Mouse (Mus musculus) heart, embryonic 13.5 days (tissue): ENCODE results near the gene Bmp8a. TPM values are rescaled to one million over a fixed set of nuclear protein-coding genes. Genes with fewer than 3 reads are reported as not detected.
"Not testable (repeated sequence)": the region's sequence is repeated elsewhere in the genome, so short reads cannot be mapped to it uniquely, and the experiment has no call there.

ENCODE experiments used
- ATAC-seq: fragments of 200-750 bp; cut with Nextera tagmentation; 2 replicates; pipeline ENCODE4 v1.8.0; 2017; ENCODE audit warnings: moderate TSS enrichment; ENCODE audit not compliant: insufficient number of reproducible peaks, low FRiP score, low TSS enrichment; ENCODE audit errors: extremely low read depth
- H3K27ac ChIP-seq: fragments of 300-500 bp; sonication (generic); replicated peaks from 2 replicates; pipeline ENCODE4 v1.5.1; 2015; ENCODE audit warnings: moderate library complexity, mild to moderate bottlenecking, inconsistent platforms
- H3K27me3 ChIP-seq: fragments of 300-500 bp; sonication (generic); replicated peaks from 2 replicates; pipeline ENCODE4 v1.6.1; 2015; ENCODE audit warnings: mild to moderate bottlenecking, inconsistent platforms
- H3K36me3 ChIP-seq: fragments of 300-500 bp; sonication (generic); 2 replicates; pipeline ENCODE4 v1.6.1; 2015; ENCODE audit warnings: mild to moderate bottlenecking, inconsistent platforms
- H3K4me1 ChIP-seq: fragments of 300-500 bp; sonication (generic); 2 replicates; pipeline ENCODE4 v1.6.1; 2015; ENCODE audit warnings: inconsistent platforms
- H3K4me2 ChIP-seq: fragments of 300-500 bp; sonication (generic); 2 replicates; pipeline ENCODE4 v1.6.1; 2015; ENCODE audit warnings: inconsistent platforms, mild to moderate bottlenecking, moderate library complexity
- H3K4me3 ChIP-seq: fragments of 300-500 bp; sonication (generic); 2 replicates; pipeline ENCODE4 v1.5.1; 2015; ENCODE audit warnings: moderate library complexity, mild to moderate bottlenecking, inconsistent platforms
- H3K9ac ChIP-seq: fragments of 300-500 bp; sonication (generic); 2 replicates; pipeline ENCODE4 v1.6.1; 2015; ENCODE audit warnings: inconsistent platforms, mild to moderate bottlenecking, moderate library complexity
- H3K9me3 ChIP-seq: fragments of 300-500 bp; sonication (generic); 2 replicates; pipeline ENCODE4 v1.6.1; 2016; ENCODE audit warnings: inconsistent platforms
- WGBS: fragments of 180-500 bp; shearing (Covaris S2); methylation state at CpG from one replicate; pipeline ENCODE4 v1.1.7; 2015; ENCODE audit warnings: mixed read lengths; 5-methylcytosine and 5-hydroxymethylcytosine counted together
- polyA plus RNA-seq: library from polyadenylated mRNA; unstranded; fragments of >200 nt; fragmentation: Nextera tagmentation; extraction: Ambion mirVana; gene quantifications from 2 replicates; pipeline ENCODE4 v1.2.1, GENCODE M21; 2015

Bmp8a gene
- polyA plus RNA-seq, 1 experiment from 2014 or later: 0.13 TPM

GRCm38 (mm10) chr4:123284731-123285624 lies 58.1 kb downstream of the Bmp8a start:
- ATAC-seq: no peak
- Histone ChIP-seq H3K4me1 (peaks cover 47% of the 10 kb centered on the region), H3K27me3 (no peaks in the 10 kb centered on the region), H3K9ac (peak overlapping the region; percentile 88), H3K27ac (peak overlapping the region; percentile 91), H3K4me2 (peak overlapping the region; percentile 96), H3K36me3 (peaks cover 47% of the 10 kb centered on the region), H3K9me3 (no peaks in the 10 kb centered on the region), H3K4me3 (peak overlapping the region; percentile 79)
- WGBS: 45% methylated on average over 6 of the region's 6 CpGs

GRCm38 (mm10) chr4:123283675-123284064 lies 59.4 kb downstream of the Bmp8a start:
- peak overlapping the region; percentile 88 for H3K9ac ChIP-seq
- H3K27ac ChIP-seq: peak overlapping the region; percentile 91
- H3K4me3 ChIP-seq: peak overlapping the region; percentile 79
- peaks cover 34% of the 10 kb centered on the region for H3K36me3 ChIP-seq
- H3K27me3 ChIP-seq, ATAC-seq, H3K9me3 ChIP-seq: not testable (repeated sequence)
- peak overlapping the region; percentile 96 for H3K4me2 ChIP-seq
- peaks cover 46% of the 10 kb centered on the region for H3K4me1 ChIP-seq
- 1% methylated on average over 13 of the region's 15 CpGs for WGBS

- H3K27me3 ChIP-seq: not testable (repeated sequence)
These were observed 60.0 kb downstream of the Bmp8a start for GRCm38 (mm10) chr4:123282915-123283674.

GRCm38 (mm10) chr4:123282500-123282899 lies 60.6 kb downstream of the Bmp8a start:
- WGBS: under 1% methylated on average over 25 of the region's 25 CpGs
- H3K4me1 ChIP-seq: peaks cover 38% of the 10 kb centered on the region
- H3K4me2 ChIP-seq: peak overlapping the region; percentile 96
- H3K9ac ChIP-seq: peak overlapping the region; percentile 88
- H3K9me3 ChIP-seq: no peaks in the 10 kb centered on the region
- peak; percentile 90 for ATAC-seq
- peak overlapping the region; percentile 79 for H3K4me3 ChIP-seq
- peak overlapping the region; percentile 91 for H3K27ac ChIP-seq
- peaks cover 22% of the 10 kb centered on the region for H3K36me3 ChIP-seq
- H3K27me3 ChIP-seq: no peaks in the 10 kb centered on the region

More at GRCm38 (mm10) chr4:123282915-123283674, 60.0 kb downstream of the Bmp8a start:
- H3K9me3 ChIP-seq, ATAC-seq: not testable (repeated sequence)
- Histone ChIP-seq H3K27ac (peak overlapping the region; percentile 91), H3K4me1 (peaks cover 41% of the 10 kb centered on the region), H3K9ac (peak overlapping the region; percentile 88), H3K4me3 (peak overlapping the region; percentile 79), H3K4me2 (peak overlapping the region; percentile 96), H3K36me3 (peaks cover 28% of the 10 kb centered on the region)
- under 1% methylated on average over 45 of the region's 55 CpGs for WGBS

GRCm38 (mm10) chr4:123280117-123280516 lies 62.9 kb downstream of the Bmp8a start:
- Histone ChIP-seq H3K9me3 (no peaks in the 10 kb centered on the region), H3K4me2 (no peak overlapping the region), H3K9ac (no peak overlapping the region), H3K27me3 (no peaks in the 10 kb centered on the region), H3K4me3 (no peak overlapping the region), H3K27ac (no peak overlapping the region), H3K36me3 (peaks cover 3% of the 10 kb centered on the region), H3K4me1 (peaks cover 14% of the 10 kb centered on the region)
- 61% methylated on average over 3 of the region's 3 CpGs for WGBS
- ATAC-seq: no peak

GRCm38 (mm10) chr4:123271063-123271462 lies 72.0 kb downstream of the Bmp8a start:
- Histone ChIP-seq H3K4me1 (peaks cover 4% of the 10 kb centered on the region), H3K4me2 (no peak overlapping the region), H3K9ac (no peak overlapping the region), H3K27me3 (no peaks in the 10 kb centered on the region), H3K36me3 (no peaks in the 10 kb centered on the region), H3K27ac (no peak overlapping the region), H3K4me3 (no peak overlapping the region), H3K9me3 (no peaks in the 10 kb centered on the region)
- no peak for ATAC-seq
- 80% methylated on average over 3 of the region's 3 CpGs for WGBS

Other genes with a start within 250 kb of the Bmp8a start
- 0.08 and 0.15 TPM in 2 replicates for gene Bmp8b, start 238.1 kb downstream of the Bmp8a start, polyA plus RNA-seq
- gene Oxct2b, start 227.0 kb downstream of the Bmp8a start, polyA plus RNA-seq: 0.11 TPM in 1 of 2 replicates, not detected in the other
- gene Ppie, start 203.3 kb downstream of the Bmp8a start, polyA plus RNA-seq: 51.3 and 56.7 TPM in 2 replicates
- 1.6 and 1.7 TPM in 2 replicates for gene Hpcal4, start 160.0 kb downstream of the Bmp8a start, polyA plus RNA-seq
- 0.83 and 1.1 TPM in 2 replicates for gene Nt5c1a, start 141.7 kb downstream of the Bmp8a start, polyA plus RNA-seq
- 9.2 and 9.3 TPM in 2 replicates for gene Heyl, start 109.7 kb downstream of the Bmp8a start, polyA plus RNA-seq
- 52.0 and 56.4 TPM in 2 replicates for gene Pabpc4, start 80.9 kb downstream of the Bmp8a start, polyA plus RNA-seq
- not detected in 2 replicates for gene Oxct2a, start 19.6 kb downstream of the Bmp8a start, polyA plus RNA-seq